Mouse (Mus musculus) CD4-positive helper T cell, adult 2 months (primary cell): ENCODE data around the gene Gm21981.
"Not testable (repeated sequence)": the region's sequence is repeated elsewhere in the genome, so short reads cannot be mapped to it uniquely, and the experiment has no call there.

ENCODE experiments used
- DNase-seq: peaks from one replicate; pipeline ENCODE4 v3.0.0-alpha.2; 2012; ENCODE audit warnings: low read depth, missing footprints, low spot score

Gene Gm21981

GRCm38 (mm10) chr17:47669166-47669565 is 25.1 kb downstream of the Gm21981 start:
- no peak for DNase-seq

- no peak for DNase-seq
Measured at GRCm38 (mm10) chr17:47664474-47664873, 29.8 kb downstream of the Gm21981 start.

- no peak for DNase-seq
Measured at GRCm38 (mm10) chr17:47663009-47663713, 31.1 kb downstream of the Gm21981 start.

GRCm38 (mm10) chr17:47658741-47659243 is 35.5 kb downstream of the Gm21981 start:
- DNase-seq = no peak

GRCm38 (mm10) chr17:47657901-47658300 is 36.4 kb downstream of the Gm21981 start:
- DNase-seq = no peak

GRCm38 (mm10) chr17:47655697-47656096 is 38.6 kb downstream of the Gm21981 start:
- DNase-seq = no peak

- not testable (repeated sequence) for DNase-seq
Measured at GRCm38 (mm10) chr17:47654346-47654745, 39.9 kb downstream of the Gm21981 start.

GRCm38 (mm10) chr17:47651953-47652352 is 42.3 kb downstream of the Gm21981 start:
- DNase-seq = no peak

- DNase-seq = no peak
Measured at GRCm38 (mm10) chr17:47648966-47649365, 45.3 kb downstream of the Gm21981 start.

GRCm38 (mm10) chr17:47646683-47647082 is 47.6 kb downstream of the Gm21981 start:
- peak; percentile 80 for DNase-seq

- no peak for DNase-seq
Measured at GRCm38 (mm10) chr17:47642992-47643391, 51.3 kb downstream of the Gm21981 start.
